Mouse (Mus musculus): ENCODE measurements around the gene Cysrt1.

Gene Cysrt1

GRCm38 (mm10) chr2:25211121-25211670 is 31.1 kb downstream of the Cysrt1 start, which contains the start of gene Nelfb:
Gene Nelfb (minus strand): TSS chr2:25211489.
- in situ Hi-C loops (cut with MboI, MseI): no loop called here

GRCm38 (mm10) chr2:25210686-25211085 is 31.6 kb downstream of the Cysrt1 start:
- in situ Hi-C loops (cut with MboI, MseI): no loop called here

- in situ Hi-C loops (cut with MboI, MseI): no loop called here
Observed at GRCm38 (mm10) chr2:25207593-25207992, 34.7 kb downstream of the Cysrt1 start.

- in situ Hi-C loops (cut with MboI, MseI): no loop called here
Observed at GRCm38 (mm10) chr2:25203631-25204214, 38.5 kb downstream of the Cysrt1 start.

GRCm38 (mm10) chr2:25200631-25201030 is 41.6 kb downstream of the Cysrt1 start:
- in situ Hi-C loops (cut with MboI, MseI): no loop called here

- in situ Hi-C loops (cut with MboI, MseI): no loop called here
Observed at GRCm38 (mm10) chr2:25197946-25198345, 44.3 kb downstream of the Cysrt1 start.

GRCm38 (mm10) chr2:25197191-25197590 is 45.1 kb downstream of the Cysrt1 start:
- in situ Hi-C loops (cut with MboI, MseI): no loop called here

GRCm38 (mm10) chr2:25196172-25196954 is 45.9 kb downstream of the Cysrt1 start, which contains the start of gene Tor4a:
Gene Tor4a (minus strand): TSS chr2:25196886.
- in situ Hi-C loops (cut with MboI, MseI): no loop called here

- in situ Hi-C loops (cut with MboI, MseI): no loop called here
Observed at GRCm38 (mm10) chr2:25195211-25196156, 46.8 kb downstream of the Cysrt1 start.

- in situ Hi-C loops (cut with MboI, MseI): loop anchor here (5.0 kb wide), 1 partner anchor 58 kb away; no protein-coding TSS in a partner anchor
Observed at GRCm38 (mm10) chr2:25194486-25195171, 47.6 kb downstream of the Cysrt1 start.

GRCm38 (mm10) chr2:25194006-25194405 is 48.2 kb downstream of the Cysrt1 start:
- in situ Hi-C loops (cut with MboI, MseI): loop anchor here (5.0 kb wide), 1 partner anchor 58 kb away; no protein-coding TSS in a partner anchor

GRCm38 (mm10) chr2:25193330-25193770 is 48.9 kb downstream of the Cysrt1 start:
- in situ Hi-C loops (cut with MboI, MseI): loop anchor here (5.0 kb wide), 1 partner anchor 59 kb away; no protein-coding TSS in a partner anchor

Data from T-helper 1 cell (primary cell).